Mouse (Mus musculus) MEL (cell line): ENCODE results near the gene Gm648. TPM values are rescaled to one million over a fixed set of nuclear protein-coding genes. Genes with fewer than 3 reads are reported as not detected.

Experiments used
- DNase-seq: peaks from one replicate; pipeline ENCODE4 v3.0.0; 2011; ENCODE audit warnings: low read depth, low spot score
- H3K27ac ChIP-seq: 2 replicates; pipeline ENCODE4 v1.5.1; 2012; ENCODE audit warnings: low read depth, mild to moderate bottlenecking, control low read depth, low read length, moderate library complexity; ENCODE audit not compliant: control insufficient read depth
- H3K27me3 ChIP-seq, 2 experiments: fragments of 150-350 bp in 1 of 2; sonication (generic) in 1 of 2; 2 replicates each; pipeline ENCODE4 v1.6.1; 2012; ENCODE audit warnings: low read length in 2 of 2, mild to moderate bottlenecking in 2 of 2, improper control_type of control experiment in 1 of 2, moderate library complexity in 1 of 2; ENCODE audit not compliant: insufficient read depth in 2 of 2, control insufficient read depth in 1 of 2
- H3K36me3 ChIP-seq, 2 experiments: 2 replicates each; pipeline ENCODE4 v1.6.1; 2012 to 2014; ENCODE audit warnings: low read length in 2 of 2, improper control_type of control experiment in 1 of 2, inconsistent platforms in 1 of 2, mild to moderate bottlenecking in 1 of 2; ENCODE audit not compliant: insufficient read depth in 2 of 2, control insufficient read depth in 1 of 2
- H3K4me1 ChIP-seq, 2 experiments: fragments of 150-350 bp in 1 of 2; sonication (generic) in 1 of 2; 2 replicates each; pipeline ENCODE4 v1.6.1; 2012; ENCODE audit warnings: low read length in 2 of 2, improper control_type of control experiment in 1 of 2, mild to moderate bottlenecking in 1 of 2; ENCODE audit not compliant: insufficient read depth in 2 of 2, control insufficient read depth in 1 of 2
- H3K4me3 ChIP-seq, 2 experiments: fragments of 150-350 bp in 1 of 2; sonication (generic) in 1 of 2; 2 replicates each; pipeline ENCODE4 v1.5.1; 2012; ENCODE audit warnings: low read depth in 2 of 2, low read length in 2 of 2, mild to moderate bottlenecking in 2 of 2, moderate library complexity in 2 of 2, control low read depth in 1 of 2, improper control_type of control experiment in 1 of 2; ENCODE audit not compliant: control insufficient read depth in 1 of 2, insufficient read depth in 1 of 2
- H3K79me2 ChIP-seq: 2 replicates; pipeline ENCODE4 v1.6.1; 2012; ENCODE audit warnings: mild to moderate bottlenecking, low read length, moderate library complexity; ENCODE audit not compliant: control insufficient read depth, poor library complexity, insufficient read depth
- H3K9ac ChIP-seq: 2 replicates; pipeline ENCODE4 v1.6.1; 2012; ENCODE audit warnings: low read depth, mild to moderate bottlenecking, control low read depth, low read length, moderate library complexity; ENCODE audit not compliant: control insufficient read depth, poor library complexity, severe bottlenecking
- H3K9me3 ChIP-seq: fragments of 150-350 bp; sonication (generic); replicated peaks from 2 replicates; pipeline ENCODE4 v1.6.1; 2012; ENCODE audit warnings: mild to moderate bottlenecking, low read length, improper control_type of control experiment, moderate library complexity; ENCODE audit not compliant: insufficient read depth
- E2F4 ChIP-seq: IDR thresholded peaks from 2 replicates; pipeline ENCODE4 v1.6.1; 2011; ENCODE audit warnings: low read depth, low read length, improper control_type of control experiment, borderline replicate concordance
- ELF1 ChIP-seq: IDR thresholded peaks from 2 replicates; pipeline ENCODE4 v1.6.1; 2014; ENCODE audit warnings: low read depth, mild to moderate bottlenecking, inconsistent platforms, low read length, improper control_type of control experiment, moderate library complexity
- ETS1 ChIP-seq: IDR thresholded peaks from 2 replicates; pipeline ENCODE4 v1.6.1; 2012; ENCODE audit warnings: low read depth, mild to moderate bottlenecking, inconsistent platforms, low read length, improper control_type of control experiment, moderate library complexity
- GATA1 ChIP-seq: IDR thresholded peaks from 2 replicates; pipeline ENCODE4 v1.6.1; 2011; ENCODE audit warnings: low read depth, low read length, improper control_type of control experiment
- HCFC1 ChIP-seq: IDR thresholded peaks from 2 replicates; pipeline ENCODE4 v1.6.1; 2012; ENCODE audit warnings: low read depth, mild to moderate bottlenecking, inconsistent platforms, low read length, improper control_type of control experiment, moderate library complexity
- JUND ChIP-seq: IDR thresholded peaks from 2 replicates; pipeline ENCODE4 v1.6.1; 2011; ENCODE audit warnings: low read depth, mild to moderate bottlenecking, improper control_type of control experiment, low read length
- KAT2A ChIP-seq: conservative IDR thresholded peaks from 2 replicates; pipeline ENCODE4 v1.6.1; 2012; ENCODE audit warnings: low read depth, low read length, improper control_type of control experiment, inconsistent platforms
- MAFK ChIP-seq: IDR thresholded peaks from 2 replicates; pipeline ENCODE4 v1.6.1; 2011; ENCODE audit warnings: low read depth, mild to moderate bottlenecking, low read length, improper control_type of control experiment, borderline replicate concordance
- MAX ChIP-seq: IDR thresholded peaks from 2 replicates; pipeline ENCODE4 v1.6.1; 2011; ENCODE audit warnings: low read length, improper control_type of control experiment
- MEF2A ChIP-seq: IDR thresholded peaks from 2 replicates; pipeline ENCODE4 v1.6.1; 2014; ENCODE audit warnings: low read depth, mild to moderate bottlenecking, inconsistent platforms, low read length, improper control_type of control experiment; ENCODE audit not compliant: poor library complexity, insufficient replicate concordance, severe bottlenecking; ENCODE audit errors: extremely low read depth
- MXI1 ChIP-seq: IDR thresholded peaks from 2 replicates; pipeline ENCODE4 v1.6.1; 2011; ENCODE audit warnings: mild to moderate bottlenecking, low read depth, low read length, improper control_type of control experiment
- MYC ChIP-seq: IDR thresholded peaks from 2 replicates; pipeline ENCODE4 v1.6.1; 2011; ENCODE audit warnings: low read depth, mild to moderate bottlenecking, low read length, improper control_type of control experiment, moderate library complexity
- NELFE ChIP-seq: IDR thresholded peaks from 2 replicates; pipeline ENCODE4 v1.6.1; 2011; ENCODE audit warnings: low read depth, low read length, improper control_type of control experiment
- NRF1 ChIP-seq: IDR thresholded peaks from 2 replicates; pipeline ENCODE4 v1.6.1; 2014; ENCODE audit warnings: low read depth, mild to moderate bottlenecking, inconsistent platforms, low read length, improper control_type of control experiment, moderate library complexity; ENCODE audit not compliant: poor library complexity, insufficient read depth, severe bottlenecking
- POLR2A ChIP-seq, 2 experiments: IDR thresholded peaks; 2 replicates each; pipeline ENCODE4 v1.6.1; 2011 to 2012; ENCODE audit warnings: low read length in 2 of 2, mild to moderate bottlenecking in 2 of 2, control low read depth in 1 of 2, improper control_type of control experiment in 1 of 2, low read depth in 1 of 2, moderate library complexity in 1 of 2; ENCODE audit not compliant: control insufficient read depth in 1 of 2, insufficient read depth in 1 of 2, poor library complexity in 1 of 2
- POLR2AphosphoS2 ChIP-seq: IDR thresholded peaks from 2 replicates; pipeline ENCODE4 v1.6.1; 2011; ENCODE audit warnings: low read length, improper control_type of control experiment
- POLR2AphosphoS5 ChIP-seq: IDR thresholded peaks from 2 replicates; pipeline ENCODE4 v1.6.1; 2012; ENCODE audit warnings: low read depth, borderline replicate concordance, mild to moderate bottlenecking, inconsistent platforms, low read length, moderate library complexity, mixed read lengths
- RAD21 ChIP-seq: IDR thresholded peaks from 2 replicates; pipeline ENCODE4 v1.6.1; 2011; ENCODE audit warnings: mild to moderate bottlenecking, low read depth, low read length, improper control_type of control experiment
- RCOR1 ChIP-seq: IDR thresholded peaks from 2 replicates; pipeline ENCODE4 v1.6.1; 2012; ENCODE audit warnings: low read depth, mild to moderate bottlenecking, inconsistent platforms, low read length, improper control_type of control experiment
- SIN3A ChIP-seq: IDR thresholded peaks from 2 replicates; pipeline ENCODE4 v1.6.1; 2012; ENCODE audit warnings: low read length, improper control_type of control experiment, inconsistent platforms
- SMC3 ChIP-seq: IDR thresholded peaks from 2 replicates; pipeline ENCODE4 v1.6.1; 2011; ENCODE audit warnings: low read depth, low read length, improper control_type of control experiment
- TBP ChIP-seq: IDR thresholded peaks from 2 replicates; pipeline ENCODE4 v1.8.0; 2011; ENCODE audit warnings: low read depth, low read length, improper control_type of control experiment
- USF1 ChIP-seq: IDR thresholded peaks from 2 replicates; pipeline ENCODE4 v1.6.1; 2014; ENCODE audit warnings: low read depth, mild to moderate bottlenecking, inconsistent platforms, low read length, improper control_type of control experiment, moderate library complexity
- USF2 ChIP-seq, 2 experiments: IDR thresholded peaks; 2 replicates each; pipeline ENCODE4 v1.6.1; 2011 to 2012; ENCODE audit warnings: improper control_type of control experiment in 2 of 2, low read length in 2 of 2, borderline replicate concordance in 1 of 2, inconsistent platforms in 1 of 2, low read depth in 1 of 2, mild to moderate bottlenecking in 1 of 2; ENCODE audit not compliant: insufficient read depth in 1 of 2
- ZKSCAN1 ChIP-seq: IDR thresholded peaks from 2 replicates; pipeline ENCODE4 v1.6.1; 2012; ENCODE audit warnings: low read depth, mild to moderate bottlenecking, inconsistent platforms, low read length, improper control_type of control experiment, moderate library complexity
- ZMIZ1 ChIP-seq: IDR thresholded peaks from 2 replicates; pipeline ENCODE4 v1.6.1; 2012; ENCODE audit warnings: low read depth, mild to moderate bottlenecking, inconsistent platforms, low read length, improper control_type of control experiment, moderate library complexity
- polyA plus RNA-seq, 2 experiments: library from polyadenylated mRNA; stranded (reverse) in 1 of 2; unstranded in 1 of 2; fragments of >175 nt in 1 of 2; fragments of >200 nt in 1 of 2; gene quantifications; 2 replicates each; pipeline versions ENCODE4 v1.2.1 to v1.2.4; 2012; ENCODE audit warnings: low replicate concordance in 2 of 2, low read depth in 1 of 2; ENCODE audit not compliant: insufficient read length in 2 of 2, insufficient read depth in 1 of 2, missing spikeins in 1 of 2
- total RNA-seq: library from RNA; depleted of rRNA; stranded (reverse); fragments of 300-350 nt; gene quantifications from 2 replicates; pipeline ENCODE4 v1.2.3, GENCODE M21; 2012; rRNA removed

Gene Gm648
- total RNA-seq (not detected in 2 replicates), polyA plus RNA-seq (under 1 TPM in 1 of 2 experiments, not detected in 1; 0.08 TPM)

GRCm38 (mm10) chrX:56549506-56549905, at the start of gene Gm648:
Gene Gm648 (minus strand): TSS chrX:56549606.
- Histone ChIP-seq H3K9me3 (no peaks in the 10 kb centered on the region), H3K4me3 (no peak within 1 kb of the TSS), H3K27ac (no peak within 1 kb of the TSS), H3K27me3 (no peaks in the 10 kb centered on the region), H3K9ac (no peak within 1 kb of the TSS), H3K79me2 (no peaks in the 10 kb centered on the region), H3K4me1 (no peaks in the 10 kb centered on the region), H3K36me3 (no peaks in the 10 kb centered on the region)
- no peak for DNase-seq
- TF ChIP-seq NELFE (no peak), MAFK (no peak), MYC (no peak), POLR2AphosphoS5 (no peak), RCOR1 (no peak), USF2 (IDR thresholded peaks at IDR 0.05; ENCODE audit: borderline replicate concordance in 1 of 2, insufficient read depth in 1 of 2, low read depth in 1 of 2, low read length in 2 of 2) (no peak), RAD21 (no peak), USF1 (no peak), HCFC1 (no peak), GATA1 (no peak), POLR2A (IDR thresholded peaks at IDR 0.05; ENCODE audit: control insufficient read depth in 1 of 2, insufficient read depth in 1 of 2, low read depth in 1 of 2, low read length in 2 of 2, poor library complexity in 1 of 2) (no peak), SMC3 (no peak), KAT2A (no peak), MEF2A (no peak), ZMIZ1 (no peak), JUND (no peak), ZKSCAN1 (no peak), MXI1 (no peak)
- TF ChIP-seq, all 39 proteins: peak for 0

- Histone ChIP-seq H3K27me3 (no peaks in the 10 kb centered on the region), H3K79me2 (peaks cover 15% of the 10 kb centered on the region), H3K4me1 (peaks cover 0 to 5% of the 10 kb centered on the region in 2 experiments; a peak in 2 of 4 replicates), H3K4me3 (peak within 1 kb of the TSS; percentile 69 to 93), H3K27ac (peak within 1 kb of the TSS; percentile 50), H3K9ac (peak within 1 kb of the TSS; percentile 89), H3K36me3 (peaks cover 0 to 3% of the 10 kb centered on the region in 2 experiments; a peak in 1 of 4 replicates), H3K9me3 (no peaks in the 10 kb centered on the region)
- peak; percentile 5; the same call in 1 of the 2 replicates for TF ChIP-seq MAX
- peak; percentile 31; the same call in 1 of the 2 replicates for TF ChIP-seq POLR2AphosphoS2
- TF ChIP-seq ZKSCAN1, result no peak
- peak; percentile 37 for TF ChIP-seq NELFE
- peak; percentile 96 for TF ChIP-seq HCFC1
- TF ChIP-seq POLR2AphosphoS5, result no peak
- peak; percentile 93 for TF ChIP-seq NRF1
- no peak for TF ChIP-seq GATA1
- TF ChIP-seq MXI1, result peak; percentile 71
- TF ChIP-seq ELF1, result peak; percentile 98
- peak; percentile 81 for TF ChIP-seq SIN3A
- TF ChIP-seq KAT2A, result peak; percentile 77; the same call in 1 of the 2 replicates
- TF ChIP-seq TBP, result peak; percentile 56; the same call in 1 of the 2 replicates
- peak in 1 of 2 experiments; percentile 64; a peak in 2 of 4 replicates for TF ChIP-seq POLR2A (IDR thresholded peaks at IDR 0.05; ENCODE audit: control insufficient read depth in 1 of 2, insufficient read depth in 1 of 2, low read depth in 1 of 2, low read length in 2 of 2, poor library complexity in 1 of 2)
- peak; percentile 34; the same call in 1 of the 2 replicates for TF ChIP-seq ETS1
- no peak; the same call in 1 of the 2 replicates for TF ChIP-seq E2F4
- DNase-seq, result peak; percentile 95
Measured at GRCm38 (mm10) chrX:56597887-56598640, 48.7 kb upstream of the Gm648 start, which contains the start of gene Mmgt1. Gene Mmgt1 (minus strand): TSS chrX:56598069.
